Mouse (Mus musculus) R1 (cell line): ENCODE results near the gene Relb.
A peak's percentile ranks its signal among the peaks of the same experiment; 100 is the strongest.

Experiments
- DNase-seq: peaks from one replicate; pipeline ENCODE4 v3.0.0-alpha.2; 2018; ENCODE audit warnings: low read depth, low spot score

Gene Relb

DNA sequence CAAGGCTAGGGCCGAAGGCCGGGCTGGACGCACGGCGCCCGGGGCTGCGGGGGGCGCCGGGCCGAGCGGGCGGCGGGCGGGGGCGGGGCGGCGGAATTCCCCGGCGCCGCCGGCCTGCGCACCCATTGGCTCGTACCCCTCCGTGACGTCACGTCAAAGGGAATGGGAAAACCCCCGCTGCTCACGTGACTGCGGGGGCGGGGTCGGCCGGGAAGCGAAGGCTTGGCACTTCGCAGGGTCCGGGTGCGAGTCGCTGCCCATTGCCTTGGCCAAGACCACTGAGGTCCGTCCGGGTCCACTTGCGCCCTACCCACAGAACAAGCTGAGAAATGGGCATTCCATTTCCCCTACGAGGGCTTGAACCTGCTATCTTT lies at the start of gene Relb:
Relb (minus strand) TSS at position 78 of the 374 bp plus-strand sequence.
- peak; percentile 89 for DNase-seq

GRCm38 (mm10) chr7:19678901-19679300 lies 49.7 kb upstream of the Relb start:
- no peak for DNase-seq

GRCm38 (mm10) chr7:19677872-19678271 lies 48.6 kb upstream of the Relb start, which contains the start of gene Apoc2:
Apoc2 (minus strand) TSS chr7:19677941.
- DNase-seq: no peak

DNA sequence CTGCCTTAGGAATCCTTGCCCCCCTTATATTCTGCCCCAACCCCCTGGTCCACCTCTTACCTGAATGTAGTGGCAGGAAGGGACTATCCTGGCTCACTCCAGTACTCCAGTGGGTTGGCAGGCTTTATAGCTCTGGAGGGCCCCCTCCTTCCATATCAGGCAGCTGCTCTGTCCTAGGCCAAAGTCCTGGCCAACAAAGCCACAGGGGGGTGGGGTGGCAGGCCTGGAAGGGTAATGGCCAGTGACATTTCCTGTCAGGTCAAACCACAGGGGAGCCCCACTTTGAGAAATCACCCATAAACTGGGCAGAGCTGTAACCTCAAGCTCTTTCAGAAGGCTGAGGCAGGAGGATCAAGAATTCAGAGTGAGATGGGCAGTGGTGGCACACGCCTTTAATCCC lies 47.4 kb upstream of the Relb start:
- DNase-seq: no peak

DNA sequence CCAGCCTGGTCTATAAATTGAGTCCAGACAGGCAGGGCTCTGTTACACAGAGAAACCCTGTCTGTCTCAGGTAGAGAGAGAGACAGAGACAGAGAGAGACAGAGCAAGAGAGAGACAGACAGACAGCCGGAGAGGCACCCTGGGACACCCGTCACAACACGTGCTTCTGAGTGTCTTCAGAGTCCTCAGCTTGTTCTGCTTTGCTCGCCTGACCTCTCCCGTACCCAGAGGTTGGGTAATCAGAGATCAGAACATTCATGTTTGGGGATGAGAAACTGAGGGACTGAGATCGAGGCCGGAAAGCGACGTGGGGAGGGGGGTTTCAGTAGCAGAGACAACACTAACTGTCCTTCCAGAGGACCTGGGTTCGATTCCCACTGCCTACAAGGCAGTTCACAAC lies 46.6 kb upstream of the Relb start:
- no peak for DNase-seq

DNA sequence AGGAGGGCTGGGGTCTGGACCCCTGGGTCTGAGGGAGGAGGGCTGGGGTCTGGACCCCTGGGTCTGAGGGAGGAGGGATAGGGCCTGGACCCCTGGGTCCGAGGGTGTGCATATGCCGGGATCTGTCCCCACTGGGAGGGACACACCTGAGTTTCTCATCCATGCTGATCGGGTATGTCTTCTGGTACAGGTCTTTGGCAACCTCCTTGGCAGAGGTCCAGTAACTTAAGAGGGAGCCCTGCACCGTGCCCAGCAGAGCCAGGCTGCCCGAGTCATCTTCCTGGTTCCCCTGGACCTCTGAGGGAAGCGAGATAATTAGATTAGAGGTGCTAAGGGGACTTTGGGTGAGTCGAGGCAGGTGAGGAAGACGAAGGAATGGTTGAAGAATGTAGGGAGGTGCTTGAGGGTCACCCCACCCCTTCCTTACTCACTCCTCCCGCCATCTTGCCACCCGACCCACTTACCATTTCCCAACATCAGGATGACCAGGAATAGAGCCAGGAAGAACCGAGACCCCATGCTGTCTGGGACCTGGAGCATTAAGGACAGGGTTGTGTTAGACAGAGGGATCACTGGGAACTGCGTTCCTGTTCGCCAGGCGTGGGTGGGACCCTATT lies 44.0 kb upstream of the Relb start:
- DNase-seq: no peak

DNA sequence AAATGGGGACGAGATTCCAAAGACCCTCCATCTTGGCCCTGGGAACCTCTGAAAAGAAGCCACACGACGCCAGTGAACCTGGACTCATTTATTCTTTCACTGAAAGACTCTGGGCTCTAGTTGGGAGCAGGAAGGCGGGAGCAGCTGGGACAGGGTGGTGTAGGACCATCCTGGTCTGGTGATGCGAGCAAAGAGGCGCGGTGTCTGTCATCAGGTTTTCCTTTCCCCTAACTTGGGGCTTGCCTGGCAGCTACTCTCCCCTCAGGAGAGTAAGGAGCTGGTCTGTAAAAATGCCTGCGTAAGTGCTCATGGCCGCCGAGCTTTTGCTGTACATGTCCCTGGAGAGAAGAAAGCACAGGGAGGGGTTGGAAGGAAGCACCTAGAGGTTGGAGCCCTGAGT lies 42.3 kb upstream of the Relb start:
- no peak for DNase-seq

DNA sequence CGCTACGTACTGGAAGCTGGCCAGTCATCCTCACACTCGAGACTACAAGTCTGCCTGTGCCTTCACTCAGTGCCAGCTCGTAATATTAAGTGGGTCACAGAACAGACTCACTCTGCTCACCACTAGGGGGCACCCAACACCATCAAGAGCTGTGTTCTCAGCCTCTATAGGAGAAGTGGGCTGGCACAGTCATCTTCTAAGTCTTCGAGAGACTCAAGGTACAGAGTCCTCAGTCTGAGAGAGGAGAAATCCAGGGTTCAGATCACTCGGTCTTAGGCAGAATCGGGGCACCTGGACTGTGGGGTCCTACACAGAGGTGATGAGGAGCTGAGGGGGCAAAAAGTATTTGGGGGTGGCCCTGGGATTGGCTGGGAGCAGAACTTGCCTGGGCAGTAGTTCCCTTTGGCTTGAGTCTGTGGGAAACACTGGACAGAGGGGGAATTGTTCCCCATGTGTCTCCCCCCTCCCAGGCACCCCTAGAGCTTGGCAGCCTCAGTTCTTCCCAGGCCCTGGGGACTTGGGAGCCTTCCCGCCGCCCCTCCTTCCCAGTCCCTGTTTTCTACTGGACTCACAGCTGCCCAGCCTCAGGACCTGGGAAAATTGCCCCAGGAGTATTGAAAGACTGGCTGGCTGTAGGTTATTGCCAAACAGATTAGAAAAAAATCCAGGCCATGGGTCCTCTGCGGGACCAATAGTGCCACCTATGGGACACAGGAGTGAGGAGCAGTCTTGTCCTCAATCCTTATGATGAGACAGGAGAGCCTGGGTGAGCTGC lies 39.9 kb upstream of the Relb start:
- peak; percentile 95 for DNase-seq

- no peak for DNase-seq
These were observed 38.2 kb upstream of the Relb start for GRCm38 (mm10) chr7:19667434-19667833.

- DNase-seq: peak; percentile 72
These were observed 37.5 kb upstream of the Relb start for GRCm38 (mm10) chr7:19666750-19667149.

DNA sequence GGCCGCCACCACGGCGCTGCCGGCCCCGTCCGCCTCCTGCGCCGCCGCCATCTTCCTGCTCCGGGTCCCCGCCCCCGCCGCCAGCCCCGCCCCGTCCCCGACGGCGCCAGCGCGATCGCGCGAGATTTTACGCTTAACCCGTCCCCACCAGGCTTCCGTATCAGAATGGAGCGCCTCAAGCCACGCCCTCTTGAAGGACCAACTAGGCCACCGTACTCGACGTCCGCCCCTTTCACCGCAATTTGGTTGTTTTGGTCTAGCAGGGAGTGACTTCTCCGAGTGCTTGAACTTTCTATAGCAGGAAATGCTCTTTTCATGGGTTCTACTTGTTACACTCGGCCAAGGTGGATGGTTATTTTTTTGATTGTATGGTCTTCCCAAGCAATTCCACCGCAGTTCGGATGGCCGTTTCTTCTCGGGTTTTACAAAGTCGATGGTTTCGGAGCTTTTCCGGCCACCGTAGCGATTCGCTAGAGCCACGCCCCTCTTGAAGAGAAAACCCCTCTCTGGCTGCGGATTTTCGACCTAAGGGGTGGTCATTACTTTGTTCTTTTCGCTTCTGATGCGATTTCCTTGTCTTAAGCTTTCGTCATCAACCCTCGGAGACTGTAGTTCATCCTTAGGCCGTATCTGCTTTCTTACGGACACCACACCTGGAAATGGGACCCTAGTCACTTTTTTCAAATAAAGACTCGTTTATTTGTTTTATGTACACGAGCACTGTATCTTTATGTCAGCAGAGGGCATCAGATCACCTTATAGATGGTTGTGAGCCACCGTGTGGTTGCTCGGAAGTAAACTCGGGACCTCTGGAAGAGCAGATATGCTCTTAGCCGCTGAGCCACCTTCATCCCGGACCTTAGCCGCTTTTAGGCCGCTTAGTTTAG lies 36.0 kb upstream of the Relb start, which contains the start of gene Clptm1:
Clptm1 (minus strand) TSS at position 79 of the 887 bp plus-strand sequence.
- peak; percentile 99 for DNase-seq

- DNase-seq: no peak
These were observed 35.3 kb upstream of the Relb start for GRCm38 (mm10) chr7:19664455-19664954.

- peak; percentile 23 for DNase-seq
These were observed 34.7 kb upstream of the Relb start for GRCm38 (mm10) chr7:19663940-19664339.

- no peak for DNase-seq
These were observed 23.4 kb upstream of the Relb start for GRCm38 (mm10) chr7:19652614-19653013.

DNA sequence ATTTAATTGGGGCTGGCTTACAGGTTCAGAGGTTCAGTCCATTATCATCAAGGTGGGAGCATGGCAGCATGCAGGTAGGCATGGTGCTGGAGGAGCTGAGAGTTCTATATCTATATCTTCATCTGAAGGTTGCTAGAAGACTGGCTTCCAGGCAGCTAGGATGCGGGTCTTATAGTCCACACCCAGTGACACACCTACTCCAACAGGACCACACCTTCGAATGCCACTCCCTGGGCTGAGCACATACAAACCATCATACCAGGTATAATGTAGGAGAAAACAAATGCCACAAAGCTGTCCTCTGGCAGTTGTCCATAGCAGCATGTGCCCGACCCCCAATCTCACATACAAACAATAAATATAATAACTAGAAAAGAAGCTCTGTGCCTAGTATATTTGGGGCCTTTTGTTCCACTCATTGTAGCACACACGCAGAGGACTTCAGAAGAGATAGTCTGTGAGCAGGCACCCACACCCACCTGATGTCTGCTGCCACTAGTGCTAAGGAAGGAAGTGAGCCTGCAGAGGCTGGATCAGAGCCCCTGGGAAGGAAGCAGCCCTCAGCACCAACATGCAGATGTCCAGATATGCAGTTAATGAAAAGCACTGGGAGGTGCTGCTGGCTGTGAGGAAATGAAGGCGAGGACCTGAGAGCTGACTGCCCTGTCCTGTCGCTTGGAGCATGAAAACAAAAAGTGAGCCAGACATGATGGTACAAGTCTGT lies 22.0 kb upstream of the Relb start:
- DNase-seq: no peak

GRCm38 (mm10) chr7:19641223-19641622 lies 12.0 kb upstream of the Relb start:
- no peak for DNase-seq

- DNase-seq: no peak
These were observed 6.0 kb upstream of the Relb start for GRCm38 (mm10) chr7:19635074-19635827.

GRCm38 (mm10) chr7:19634591-19634990 lies 5.4 kb upstream of the Relb start:
- DNase-seq: no peak

DNA sequence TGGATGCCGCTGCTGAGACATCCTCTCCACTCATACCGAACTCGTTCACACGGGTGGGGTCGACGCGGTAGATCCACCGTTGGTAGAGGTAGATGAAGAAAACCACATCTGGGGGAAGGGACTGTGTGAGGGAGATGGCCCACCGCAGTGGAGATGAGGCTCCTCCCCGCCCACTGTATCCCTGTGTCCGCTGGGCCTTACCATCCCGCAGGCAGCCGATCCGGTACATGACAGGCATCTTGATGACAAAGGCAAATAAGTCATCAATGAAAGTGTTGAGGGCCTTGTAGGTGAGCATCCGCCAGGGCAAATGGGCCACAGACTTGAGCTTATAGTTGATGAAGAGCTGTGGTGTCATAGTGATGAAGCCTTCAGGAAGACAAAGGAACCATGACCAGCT lies 4.6 kb upstream of the Relb start:
- DNase-seq: no peak

- no peak for DNase-seq
These were observed 4.0 kb upstream of the Relb start for GRCm38 (mm10) chr7:19633197-19633596.

DNA sequence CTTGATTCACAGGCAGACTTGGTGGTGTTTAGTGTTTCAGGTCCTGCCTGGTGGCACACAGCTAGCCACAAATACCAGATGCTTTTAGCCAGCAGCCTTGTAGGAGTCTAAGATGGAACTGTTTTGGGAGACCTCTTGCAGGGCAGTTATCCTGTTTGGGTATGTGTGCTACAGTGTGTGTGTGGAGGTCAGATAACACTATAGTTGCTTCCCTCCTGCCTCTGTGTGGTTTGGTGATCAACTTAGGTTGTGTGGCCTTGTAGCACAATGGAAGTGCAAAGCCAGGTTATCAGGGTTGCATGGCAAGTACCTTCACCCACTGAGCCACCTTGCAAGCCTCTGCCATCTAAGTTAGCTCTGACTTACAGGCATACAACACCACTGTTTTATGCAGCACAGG lies 3.5 kb upstream of the Relb start:
- no peak for DNase-seq
